Mouse (Mus musculus): Measurements from ENCODE around the gene Rbp1.

The Rbp1 gene

GRCm38 (mm10) chr9:98422656-98423055 is at the start of gene Rbp1:
TSS of gene Rbp1 (plus strand) at chr9:98422961.
- Histone ChIP-seq H3K4me1 (replicated peaks; ENCODE audit: low read depth, low read length) (peaks cover 55% of the 10 kb centered on the region), H3K4me3 (replicated peaks; ENCODE audit: low read length) (no peak within 1 kb of the TSS), H3K9me3 (ENCODE audit: low read length) (no peaks in the 10 kb centered on the region), H3K36me3 (ENCODE audit: insufficient read depth, low read length) (no peaks in the 10 kb centered on the region), H3K27me3 (ENCODE audit: insufficient read depth, low read length) (peaks cover 54% of the 10 kb centered on the region)
- TF ChIP-seq NANOG (IDR thresholded peaks at IDR 0.05; ENCODE audit: borderline replicate concordance, low read length) (no peak), CTCF (conservative IDR thresholded peaks at IDR 0.05; ENCODE audit: low read length) (no peak), POU5F1 (IDR thresholded peaks at IDR 0.05; ENCODE audit: borderline replicate concordance, low read length) (no peak)

- H3K9me3 ChIP-seq (ENCODE audit: low read length): no peaks in the 10 kb centered on the region; the same call in 1 of the 2 replicates
- H3K36me3 ChIP-seq (ENCODE audit: insufficient read depth, low read length): no peaks in the 10 kb centered on the region
Measured at GRCm38 (mm10) chr9:98373358-98373757, 49.4 kb upstream of the Rbp1 start.

GRCm38 (mm10) chr9:98374897-98375296 is 47.9 kb upstream of the Rbp1 start:
- no peak for TF ChIP-seq POU5F1 (IDR thresholded peaks at IDR 0.05; ENCODE audit: borderline replicate concordance, low read length)
- no peak for TF ChIP-seq CTCF (conservative IDR thresholded peaks at IDR 0.05; ENCODE audit: low read length)
- no peak for TF ChIP-seq NANOG (IDR thresholded peaks at IDR 0.05; ENCODE audit: borderline replicate concordance, low read length)

More at GRCm38 (mm10) chr9:98373358-98373757, 49.4 kb upstream of the Rbp1 start:
- TF ChIP-seq NANOG (IDR thresholded peaks at IDR 0.05; ENCODE audit: borderline replicate concordance, low read length) (no peak), POU5F1 (IDR thresholded peaks at IDR 0.05; ENCODE audit: borderline replicate concordance, low read length) (no peak), CTCF (conservative IDR thresholded peaks at IDR 0.05; ENCODE audit: low read length) (peak; percentile 61)
- Histone ChIP-seq H3K27me3 (ENCODE audit: insufficient read depth, low read length) (no peaks in the 10 kb centered on the region), H3K4me1 (replicated peaks; ENCODE audit: low read depth, low read length) (no peaks in the 10 kb centered on the region), H3K4me3 (replicated peaks; ENCODE audit: low read length) (no peak overlapping the region)

GRCm38 (mm10) chr9:98375329-98376170 is 47.2 kb upstream of the Rbp1 start:
- no peaks in the 10 kb centered on the region for H3K27me3 ChIP-seq (ENCODE audit: insufficient read depth, low read length)
- no peaks in the 10 kb centered on the region; the same call in 1 of the 2 replicates for H3K9me3 ChIP-seq (ENCODE audit: low read length)
- no peaks in the 10 kb centered on the region for H3K36me3 ChIP-seq (ENCODE audit: insufficient read depth, low read length)
- TF ChIP-seq NANOG (IDR thresholded peaks at IDR 0.05; ENCODE audit: borderline replicate concordance, low read length): no peak
- TF ChIP-seq POU5F1 (IDR thresholded peaks at IDR 0.05; ENCODE audit: borderline replicate concordance, low read length): no peak
- no peak for TF ChIP-seq CTCF (conservative IDR thresholded peaks at IDR 0.05; ENCODE audit: low read length)
- no peaks in the 10 kb centered on the region for H3K4me1 ChIP-seq (replicated peaks; ENCODE audit: low read depth, low read length)
- no peak overlapping the region for H3K4me3 ChIP-seq (replicated peaks; ENCODE audit: low read length)

More at GRCm38 (mm10) chr9:98374897-98375296, 47.9 kb upstream of the Rbp1 start:
- Histone ChIP-seq H3K36me3 (ENCODE audit: insufficient read depth, low read length) (no peaks in the 10 kb centered on the region), H3K4me1 (replicated peaks; ENCODE audit: low read depth, low read length) (no peaks in the 10 kb centered on the region), H3K9me3 (ENCODE audit: low read length) (no peaks in the 10 kb centered on the region; the same call in 1 of the 2 replicates), H3K27me3 (ENCODE audit: insufficient read depth, low read length) (no peaks in the 10 kb centered on the region), H3K4me3 (replicated peaks; ENCODE audit: low read length) (no peak overlapping the region)

GRCm38 (mm10) chr9:98379736-98380135 is 43.0 kb upstream of the Rbp1 start:
- no peaks in the 10 kb centered on the region for H3K27me3 ChIP-seq (ENCODE audit: insufficient read depth, low read length)
- no peaks in the 10 kb centered on the region for H3K36me3 ChIP-seq (ENCODE audit: insufficient read depth, low read length)
- TF ChIP-seq NANOG (IDR thresholded peaks at IDR 0.05; ENCODE audit: borderline replicate concordance, low read length): no peak
- no peak for TF ChIP-seq POU5F1 (IDR thresholded peaks at IDR 0.05; ENCODE audit: borderline replicate concordance, low read length)
- no peak for TF ChIP-seq CTCF (conservative IDR thresholded peaks at IDR 0.05; ENCODE audit: low read length)
- H3K4me3 ChIP-seq (replicated peaks; ENCODE audit: low read length): no peak overlapping the region
- no peaks in the 10 kb centered on the region for H3K4me1 ChIP-seq (replicated peaks; ENCODE audit: low read depth, low read length)
- no peaks in the 10 kb centered on the region; the same call in 1 of the 2 replicates for H3K9me3 ChIP-seq (ENCODE audit: low read length)

GRCm38 (mm10) chr9:98380593-98380992 is 42.2 kb upstream of the Rbp1 start:
- Histone ChIP-seq H3K36me3 (ENCODE audit: insufficient read depth, low read length) (no peaks in the 10 kb centered on the region), H3K4me3 (replicated peaks; ENCODE audit: low read length) (no peak overlapping the region), H3K9me3 (ENCODE audit: low read length) (no peaks in the 10 kb centered on the region; the same call in 1 of the 2 replicates), H3K4me1 (replicated peaks; ENCODE audit: low read depth, low read length) (no peaks in the 10 kb centered on the region), H3K27me3 (ENCODE audit: insufficient read depth, low read length) (no peaks in the 10 kb centered on the region)
- TF ChIP-seq NANOG (IDR thresholded peaks at IDR 0.05; ENCODE audit: borderline replicate concordance, low read length): no peak
- no peak for TF ChIP-seq POU5F1 (IDR thresholded peaks at IDR 0.05; ENCODE audit: borderline replicate concordance, low read length)
- no peak for TF ChIP-seq CTCF (conservative IDR thresholded peaks at IDR 0.05; ENCODE audit: low read length)

GRCm38 (mm10) chr9:98387741-98388632 is 34.8 kb upstream of the Rbp1 start:
- no peak overlapping the region for H3K4me3 ChIP-seq (replicated peaks; ENCODE audit: low read length)
- TF ChIP-seq POU5F1 (IDR thresholded peaks at IDR 0.05; ENCODE audit: borderline replicate concordance, low read length) (no peak), CTCF (conservative IDR thresholded peaks at IDR 0.05; ENCODE audit: low read length) (no peak), NANOG (IDR thresholded peaks at IDR 0.05; ENCODE audit: borderline replicate concordance, low read length) (no peak)
- H3K36me3 ChIP-seq (ENCODE audit: insufficient read depth, low read length): no peaks in the 10 kb centered on the region
- peaks cover 20% of the 10 kb centered on the region for H3K27me3 ChIP-seq (ENCODE audit: insufficient read depth, low read length)
- H3K4me1 ChIP-seq (replicated peaks; ENCODE audit: low read depth, low read length): no peaks in the 10 kb centered on the region
- H3K9me3 ChIP-seq (ENCODE audit: low read length): no peaks in the 10 kb centered on the region

- no peak for TF ChIP-seq NANOG (IDR thresholded peaks at IDR 0.05; ENCODE audit: borderline replicate concordance, low read length)
- no peak for TF ChIP-seq POU5F1 (IDR thresholded peaks at IDR 0.05; ENCODE audit: borderline replicate concordance, low read length)
- no peak for TF ChIP-seq CTCF (conservative IDR thresholded peaks at IDR 0.05; ENCODE audit: low read length)
- no peaks in the 10 kb centered on the region for H3K9me3 ChIP-seq (ENCODE audit: low read length)
- no peaks in the 10 kb centered on the region for H3K36me3 ChIP-seq (ENCODE audit: insufficient read depth, low read length)
- H3K27me3 ChIP-seq (ENCODE audit: insufficient read depth, low read length): peaks cover 20% of the 10 kb centered on the region
- H3K4me3 ChIP-seq (replicated peaks; ENCODE audit: low read length): no peak overlapping the region
- H3K4me1 ChIP-seq (replicated peaks; ENCODE audit: low read depth, low read length): no peaks in the 10 kb centered on the region
Measured at GRCm38 (mm10) chr9:98388633-98388965, 34.2 kb upstream of the Rbp1 start.
